Mouse (Mus musculus): ENCODE results near the gene Slc24a2. TPM values are rescaled to one million over a fixed set of nuclear protein-coding genes. Genes with fewer than 3 reads are reported as not detected.

Gene Slc24a2
- polyA plus RNA-seq (2012; rRNA removed), result 0.40 and 0.53 TPM in 2 replicates

GRCm38 (mm10) chr4:87229960-87230551, at the start of gene Slc24a2:
TSS of gene Slc24a2 (minus strand) at chr4:87230477.

